ENCODE assay signal across 12 mouse cellular contexts in the genomic region with DNA sequence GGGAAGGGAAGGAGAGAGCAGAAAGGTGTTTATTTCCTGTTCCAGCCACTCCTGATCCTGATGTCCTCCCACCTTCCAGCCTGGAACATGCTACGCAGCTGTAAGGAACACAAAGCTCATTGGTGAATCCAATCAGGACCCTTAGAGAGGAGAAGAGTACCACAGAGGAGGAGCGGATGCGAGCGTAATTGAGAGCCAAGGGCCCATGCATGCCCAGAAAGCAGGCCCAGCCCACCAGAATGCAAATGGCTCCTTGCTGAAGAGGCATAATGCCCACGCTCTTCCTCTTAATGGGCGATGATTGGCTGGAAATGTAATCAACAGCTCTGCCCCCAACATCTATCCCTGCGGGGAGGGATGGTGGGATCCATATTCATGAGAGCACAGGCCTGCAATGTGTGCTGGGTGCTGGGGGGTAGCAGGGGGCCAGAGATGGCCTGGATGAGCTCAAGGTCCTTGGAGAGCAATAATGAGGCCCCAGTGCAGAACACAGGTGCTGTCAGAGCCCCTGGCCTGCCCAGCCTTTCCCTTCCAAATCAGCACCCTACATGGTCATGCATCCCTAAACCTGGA.
A peak's percentile ranks its signal among the peaks of the same experiment; 100 is the strongest.
DNase-seq lines count a peak whose midpoint lies in the region; ATAC-seq and TF ChIP-seq lines count a peak whose summit lies in the region.
"Had no signal": no experiment of that assay in that cellular context is flagged by ENCODE, and none has a peak within 500 bp of the region (broad histone marks: within the 10 kb centered on the region; RNA-seq: fewer than 3 reads in every experiment).

No protein-coding gene starts in this region.

- H3K9me3 ChIP-seq in forebrain, embryonic 16.5 days (ENCODE audit: control insufficient read depth, low read length): no peaks in the 10 kb centered on the region
- no peaks in the 10 kb centered on the region for H3K9me3 ChIP-seq in midbrain, embryonic 11.5 days (ENCODE audit: control insufficient read depth, low read length)
- H3K9me3 ChIP-seq: embryonic facial prominence, embryonic 10.5 days; lung, embryonic 15.5 days had no signal

- 0 out of 2 replicates have a peak overlapping the region, but pooled peaks have one; percentile 36 for H3K27ac ChIP-seq in left cerebral cortex, adult 2 months
- peak overlapping the region; percentile 89 for H3K27ac ChIP-seq in forebrain, embryonic 16.5 days (ENCODE audit: low read length)
- peak overlapping the region; percentile 45; the same call in 1 of the 2 replicates for H3K27ac ChIP-seq in midbrain, embryonic 11.5 days (ENCODE audit: low read depth, low read length)
- H3K27ac ChIP-seq: embryonic facial prominence, embryonic 10.5 days; lung, embryonic 15.5 days had no signal

- peaks cover 53% of the 10 kb centered on the region for H3K4me1 ChIP-seq in forebrain, embryonic 16.5 days (replicated peaks; ENCODE audit: control insufficient read depth, insufficient read depth, low read length)
- H3K4me1 ChIP-seq in midbrain, embryonic 11.5 days (ENCODE audit: control insufficient read depth, insufficient read depth, low read length): peaks cover 25% of the 10 kb centered on the region

- no peak for TF ChIP-seq CTCF in left cerebral cortex, adult 2 months (IDR thresholded peaks at IDR 0.05)

- intact Hi-C loops in left cerebral cortex, adult 2 months (cut with DNase I): no loop called here

- no peak overlapping the region for H3K9ac ChIP-seq in forebrain, embryonic 16.5 days (replicated peaks; ENCODE audit: low read depth, low read length)
- H3K9ac ChIP-seq in midbrain, embryonic 11.5 days (ENCODE audit: low read length): peak overlapping the region; percentile 20; the same call in 1 of the 2 replicates
- H3K9ac ChIP-seq: lung, embryonic 15.5 days had no signal

- ATAC-seq in forebrain, embryonic 16.5 days: peak; percentile 69
- peak; percentile 28 for ATAC-seq in midbrain, embryonic 11.5 days (ENCODE audit: low FRiP score)

- H3K36me3 ChIP-seq in forebrain, embryonic 16.5 days (ENCODE audit: control insufficient read depth, insufficient read depth): no peaks in the 10 kb centered on the region
- no peaks in the 10 kb centered on the region for H3K36me3 ChIP-seq in midbrain, embryonic 11.5 days (ENCODE audit: control insufficient read depth, insufficient read depth, low read length)
- H3K36me3 ChIP-seq: embryonic facial prominence, embryonic 10.5 days; lung, embryonic 15.5 days had no signal

- H3K27me3 ChIP-seq in forebrain, embryonic 16.5 days (replicated peaks; ENCODE audit: control insufficient read depth, insufficient read depth, low read length): peaks cover 3% of the 10 kb centered on the region; the same call in 1 of the 2 replicates
- no peaks in the 10 kb centered on the region for H3K27me3 ChIP-seq in midbrain, embryonic 11.5 days (ENCODE audit: control insufficient read depth, insufficient read depth, low read length)
- H3K27me3 ChIP-seq: lung, embryonic 15.5 days had no signal

- 23% methylated on average over 7 of the region's 7 CpGs for WGBS in forebrain, embryonic 16.5 days
- WGBS in midbrain, embryonic 11.5 days: 63% methylated on average over 7 of the region's 7 CpGs

- DNase-seq in left cerebral cortex, adult 2 months (ENCODE audit: extremely low spot score in 1 of 2, low spot score in 2 of 2): no peak
- no peak for DNase-seq in left cerebral cortex, adult 9 months (ENCODE audit: low spot score in 2 of 2)
- no peak for DNase-seq in midbrain, embryonic 11.5 days (ENCODE audit: low spot score, missing footprints)
- peak; percentile 11 for DNase-seq in telencephalon, adult 2 months (ENCODE audit: low read depth, low spot score)
- DNase-seq in testis, postnatal 14 days (ENCODE audit: low spot score): no peak
- DNase-seq in heart, adult 11 months: no peak
- DNase-seq: cerebellum, adult 18-20 months; heart, postnatal 36 days; right cerebral cortex, postnatal 25 days had no signal

- H3K4me2 ChIP-seq in forebrain, embryonic 16.5 days (ENCODE audit: low read length): no peak overlapping the region
- no peak overlapping the region for H3K4me2 ChIP-seq in midbrain, embryonic 11.5 days
- H3K4me2 ChIP-seq: lung, embryonic 15.5 days had no signal

- H3K4me3 ChIP-seq in left cerebral cortex, adult 2 months: no peak overlapping the region
- H3K4me3 ChIP-seq in forebrain, embryonic 16.5 days (replicated peaks; ENCODE audit: low read length): no peak overlapping the region
- H3K4me3 ChIP-seq in midbrain, embryonic 11.5 days (ENCODE audit: low read depth, low read length): no peak overlapping the region
- H3K4me3 ChIP-seq: embryonic facial prominence, embryonic 10.5 days; lung, embryonic 15.5 days had no signal

Comparison
In these comparisons a context has a peak if more than half of its experiments do, and no peak if none do; other contexts are left out.
1. H3K27ac ChIP-seq: peak in every context shown above with its lines; median percentile 89 in forebrain, embryonic 16.5 days; 45 in midbrain, embryonic 11.5 days; 36 in left cerebral cortex, adult 2 months.